Mouse (Mus musculus) small intestine, adult 2 months (tissue): Measurements from ENCODE around the gene Upk1a. TPM values are rescaled to one million over a fixed set of nuclear protein-coding genes. Genes with fewer than 3 reads are reported as not detected.

Source experiments
- H3K27ac ChIP-seq: fragments of 200-500 bp; 2 replicates; pipeline ENCODE4 v1.5.1; 2012; ENCODE audit warnings: low read depth, low read length, control low read depth, inconsistent platforms; ENCODE audit not compliant: insufficient read depth
- H3K27me3 ChIP-seq: fragments of 200-500 bp; 2 replicates; pipeline ENCODE4 v1.6.1; 2012; ENCODE audit warnings: mild to moderate bottlenecking, moderate library complexity, low read length, inconsistent platforms; ENCODE audit not compliant: control insufficient read depth, insufficient read depth
- H3K36me3 ChIP-seq: fragments of 200-500 bp; 2 replicates; pipeline ENCODE4 v1.6.1; 2012; ENCODE audit warnings: mild to moderate bottlenecking, low read length, control low read depth, inconsistent platforms; ENCODE audit not compliant: control insufficient read depth, insufficient read depth
- H3K4me1 ChIP-seq: fragments of 200-500 bp; 2 replicates; pipeline ENCODE4 v1.6.1; 2012; ENCODE audit warnings: low read length, inconsistent platforms, mixed read lengths; ENCODE audit not compliant: control insufficient read depth, insufficient read depth, insufficient read length
- H3K4me3 ChIP-seq: fragments of 200-500 bp; 2 replicates; pipeline ENCODE4 v1.5.1; 2012; ENCODE audit warnings: low read depth, mild to moderate bottlenecking, control low read depth, inconsistent platforms, low read length, moderate library complexity
- CTCF ChIP-seq: fragments of 200-500 bp; IDR thresholded peaks from 2 replicates; pipeline ENCODE4 v1.5.1; 2012; ENCODE audit warnings: low read depth, mild to moderate bottlenecking, control low read depth, inconsistent platforms, low read length, moderate library complexity, mixed read lengths; ENCODE audit not compliant: insufficient replicate concordance, insufficient read length; ENCODE audit errors: extremely low read depth
- POLR2A ChIP-seq: fragments of 200-500 bp; IDR thresholded peaks from 2 replicates; pipeline ENCODE4 v1.6.1; 2012; ENCODE audit warnings: low read depth, mild to moderate bottlenecking, control low read depth, inconsistent platforms, low read length, moderate library complexity
- WGBS: fragments of 180-500 bp; shearing (Covaris S2); methylation state at CpG from one replicate; pipeline ENCODE4 v1.1.7; 2018; 5-methylcytosine and 5-hydroxymethylcytosine counted together
- polyA plus RNA-seq: library from polyadenylated mRNA; depleted of rRNA; stranded (reverse); fragments of >200 nt; gene quantifications from 2 replicates; pipeline ENCODE4 v1.2.3, GENCODE M21; 2012; rRNA removed

Gene Upk1a
- polyA plus RNA-seq: 7.6 and 8.2 TPM in 2 replicates

- Histone ChIP-seq H3K4me1 (peaks cover 3% of the 10 kb centered on the region; the same call in 1 of the 2 replicates), H3K27me3 (no peaks in the 10 kb centered on the region), H3K27ac (no peak within 1 kb of the TSS), H3K36me3 (peaks cover 14% of the 10 kb centered on the region), H3K4me3 (no peak within 1 kb of the TSS)
- no peak for TF ChIP-seq CTCF
- no peak for TF ChIP-seq POLR2A
- 46% methylated on average over 8 of the region's 8 CpGs for WGBS
Observed at GRCm38 (mm10) chr7:30612654-30613402, at the start of gene Upk1a. Gene Upk1a (minus strand): TSS chr7:30612847.

- no peaks in the 10 kb centered on the region for H3K27me3 ChIP-seq
- WGBS: under 1% methylated on average over 59 of the region's 59 CpGs
- H3K4me3 ChIP-seq: peak within 1 kb of the TSS; percentile 96
- H3K4me1 ChIP-seq: peaks cover 3% of the 10 kb centered on the region; the same call in 1 of the 2 replicates
- TF ChIP-seq POLR2A: peak; percentile 66
- no peak for TF ChIP-seq CTCF
- H3K27ac ChIP-seq: no peak within 1 kb of the TSS
- peaks cover 33% of the 10 kb centered on the region for H3K36me3 ChIP-seq
Observed at GRCm38 (mm10) chr7:30649591-30650540, 37.2 kb upstream of the Upk1a start, which contains the start of gene Rbm42. Gene Rbm42 (minus strand): TSS chr7:30650317.

- H3K36me3 ChIP-seq: peaks cover 34% of the 10 kb centered on the region
- H3K4me1 ChIP-seq: peaks cover 6% of the 10 kb centered on the region; the same call in 1 of the 2 replicates
- no peak overlapping the region for H3K27ac ChIP-seq
- peaks cover 16% of the 10 kb centered on the region for H3K27me3 ChIP-seq
- H3K4me3 ChIP-seq: no peak overlapping the region
- 22% methylated on average over 4 of the region's 4 CpGs for WGBS
- TF ChIP-seq CTCF (no peak), POLR2A (no peak)
Observed at GRCm38 (mm10) chr7:30639083-30639482, 26.4 kb upstream of the Upk1a start.

- no peak overlapping the region for H3K4me3 ChIP-seq
- H3K27me3 ChIP-seq: peaks cover 30% of the 10 kb centered on the region
- 31% methylated on average over 11 of the region's 11 CpGs for WGBS
- TF ChIP-seq POLR2A (no peak), CTCF (no peak)
- no peak overlapping the region for H3K27ac ChIP-seq
- peaks cover 10% of the 10 kb centered on the region for H3K36me3 ChIP-seq
- peaks cover 6% of the 10 kb centered on the region; the same call in 1 of the 2 replicates for H3K4me1 ChIP-seq
Observed at GRCm38 (mm10) chr7:30636395-30636794, 23.7 kb upstream of the Upk1a start.

GRCm38 (mm10) chr7:30635752-30636151, 23.1 kb upstream of the Upk1a start, which contains the start of gene Etv2:
Gene Etv2 (minus strand): TSS chr7:30635852.
- peaks cover 6% of the 10 kb centered on the region; the same call in 1 of the 2 replicates for H3K4me1 ChIP-seq
- peaks cover 4% of the 10 kb centered on the region for H3K36me3 ChIP-seq
- TF ChIP-seq CTCF (no peak), POLR2A (no peak)
- no peak within 1 kb of the TSS for H3K4me3 ChIP-seq
- H3K27ac ChIP-seq: no peak within 1 kb of the TSS
- 9% methylated on average over 5 of the region's 5 CpGs for WGBS
- peaks cover 30% of the 10 kb centered on the region for H3K27me3 ChIP-seq

GRCm38 (mm10) chr7:30634621-30635020, 22.0 kb upstream of the Upk1a start:
- Histone ChIP-seq H3K27ac (no peak overlapping the region), H3K4me3 (no peak overlapping the region), H3K27me3 (peaks cover 30% of the 10 kb centered on the region), H3K4me1 (peaks cover 6% of the 10 kb centered on the region; the same call in 1 of the 2 replicates), H3K36me3 (no peaks in the 10 kb centered on the region)
- TF ChIP-seq CTCF (peak; percentile 53; the same call in 1 of the 2 replicates), POLR2A (no peak)
- 2% methylated on average over 20 of the region's 20 CpGs for WGBS
